Mouse (Mus musculus): ENCODE measurements around the gene Cav2. TPM values are rescaled to one million over a fixed set of nuclear protein-coding genes. Genes with fewer than 3 reads are reported as not detected.
A peak's percentile ranks its signal among the peaks of the same experiment; 100 is the strongest.

Cav2 gene
- polyA plus RNA-seq, 1 experiment from 2014 or later, result 8.1 TPM

- Histone ChIP-seq H3K4me1 (peaks cover 15% of the 10 kb centered on the region; the same call in 1 of the 2 replicates), H3K27ac (no peak overlapping the region), H3K9me3 (replicated peaks) (no peaks in the 10 kb centered on the region), H3K9ac (no peak overlapping the region), H3K36me3 (ENCODE audit: poor library complexity, severe bottlenecking) (no peaks in the 10 kb centered on the region), H3K4me3 (peak overlapping the region; percentile 51), H3K4me2 (peak overlapping the region; percentile 86), H3K27me3 (peaks cover 4% of the 10 kb centered on the region)
- ATAC-seq, result peak; percentile 43; the same call in 1 of the 2 replicates
- 25% methylated on average over 8 of the region's 8 CpGs for WGBS
Measured at GRCm38 (mm10) chr6:17281757-17282092, 740 bp downstream of the Cav2 start.

- 61% methylated on average over 5 of the region's 5 CpGs for WGBS
- no peak for ATAC-seq
- 0 out of 2 replicates have a peak overlapping the region, but pooled peaks have one; percentile 51 for H3K4me3 ChIP-seq
- H3K4me2 ChIP-seq, result peak overlapping the region; percentile 86; the same call in 1 of the 2 replicates
- no peak overlapping the region for H3K9ac ChIP-seq
- H3K27ac ChIP-seq, result no peak overlapping the region
- H3K36me3 ChIP-seq (ENCODE audit: poor library complexity, severe bottlenecking), result no peaks in the 10 kb centered on the region
- peaks cover 4% of the 10 kb centered on the region for H3K27me3 ChIP-seq
- H3K4me1 ChIP-seq, result peaks cover 15% of the 10 kb centered on the region; the same call in 1 of the 2 replicates
- H3K9me3 ChIP-seq (replicated peaks), result no peaks in the 10 kb centered on the region
Measured at GRCm38 (mm10) chr6:17282159-17282558, 1.2 kb downstream of the Cav2 start.

- WGBS, result 83% methylated on average over 3 of the region's 3 CpGs
- H3K4me1 ChIP-seq, result peaks cover 15% of the 10 kb centered on the region; the same call in 1 of the 2 replicates
- H3K9ac ChIP-seq, result no peak overlapping the region
- no peak overlapping the region for H3K4me3 ChIP-seq
- no peak overlapping the region for H3K27ac ChIP-seq
- ATAC-seq, result no peak
- H3K27me3 ChIP-seq, result peaks cover 4% of the 10 kb centered on the region
- no peaks in the 10 kb centered on the region for H3K9me3 ChIP-seq (replicated peaks)
- no peaks in the 10 kb centered on the region for H3K36me3 ChIP-seq (ENCODE audit: poor library complexity, severe bottlenecking)
- H3K4me2 ChIP-seq, result no peak overlapping the region
Measured at GRCm38 (mm10) chr6:17283834-17284233, 2.8 kb downstream of the Cav2 start.

- Histone ChIP-seq H3K27ac (no peak overlapping the region), H3K27me3 (no peaks in the 10 kb centered on the region; the same call in 1 of the 2 replicates), H3K36me3 (ENCODE audit: poor library complexity, severe bottlenecking) (no peaks in the 10 kb centered on the region), H3K9ac (no peak overlapping the region), H3K4me3 (no peak overlapping the region), H3K4me2 (no peak overlapping the region), H3K9me3 (replicated peaks) (no peaks in the 10 kb centered on the region), H3K4me1 (peaks cover 8% of the 10 kb centered on the region; the same call in 1 of the 2 replicates)
- no peak for ATAC-seq
- 79% methylated on average over 4 of the region's 4 CpGs for WGBS
Measured at GRCm38 (mm10) chr6:17286381-17286780, 5.4 kb downstream of the Cav2 start.

GRCm38 (mm10) chr6:17295116-17295515 lies 14.1 kb downstream of the Cav2 start:
- Histone ChIP-seq H3K4me3 (no peak overlapping the region), H3K9me3 (replicated peaks) (no peaks in the 10 kb centered on the region), H3K36me3 (ENCODE audit: poor library complexity, severe bottlenecking) (no peaks in the 10 kb centered on the region), H3K9ac (no peak overlapping the region), H3K27me3 (no peaks in the 10 kb centered on the region), H3K4me2 (no peak overlapping the region), H3K27ac (no peak overlapping the region), H3K4me1 (peaks cover 12% of the 10 kb centered on the region; the same call in 1 of the 2 replicates)
- ATAC-seq, result no peak
- 51% methylated on average over 5 of the region's 5 CpGs for WGBS

- peak within 1 kb of the TSS; percentile 86 for H3K4me2 ChIP-seq
- no peaks in the 10 kb centered on the region for H3K9me3 ChIP-seq (replicated peaks)
- peak within 1 kb of the TSS; percentile 65 for H3K9ac ChIP-seq
- peaks cover 22% of the 10 kb centered on the region for H3K4me1 ChIP-seq
- peak within 1 kb of the TSS; percentile 40; the same call in 1 of the 2 replicates for H3K27ac ChIP-seq
- H3K36me3 ChIP-seq (ENCODE audit: poor library complexity, severe bottlenecking), result no peaks in the 10 kb centered on the region
- H3K27me3 ChIP-seq, result peaks cover 25% of the 10 kb centered on the region
- H3K4me3 ChIP-seq, result peak within 1 kb of the TSS; percentile 47
- peak; percentile 90 for ATAC-seq
- under 1% methylated on average over 26 of the region's 26 CpGs for WGBS
Measured at GRCm38 (mm10) chr6:17305954-17306601, 25.1 kb downstream of the Cav2 start, which contains the start of gene Cav1. Cav1 (plus strand) TSS chr6:17306335.

GRCm38 (mm10) chr6:17306602-17307325 lies 25.8 kb downstream of the Cav2 start:
- ATAC-seq, result peak; percentile 48
- Histone ChIP-seq H3K4me1 (peaks cover 22% of the 10 kb centered on the region), H3K9ac (peak overlapping the region; percentile 65), H3K4me2 (peak overlapping the region; percentile 86), H3K36me3 (ENCODE audit: poor library complexity, severe bottlenecking) (no peaks in the 10 kb centered on the region), H3K9me3 (replicated peaks) (no peaks in the 10 kb centered on the region), H3K27me3 (peaks cover 25% of the 10 kb centered on the region), H3K27ac (peak overlapping the region; percentile 40; the same call in 1 of the 2 replicates), H3K4me3 (peak overlapping the region; percentile 47)
- under 1% methylated on average over 18 of the region's 19 CpGs for WGBS

- Histone ChIP-seq H3K9me3 (replicated peaks) (no peaks in the 10 kb centered on the region), H3K27me3 (peaks cover 25% of the 10 kb centered on the region), H3K4me3 (peak overlapping the region; percentile 47), H3K4me2 (peak overlapping the region; percentile 86), H3K36me3 (ENCODE audit: poor library complexity, severe bottlenecking) (no peaks in the 10 kb centered on the region), H3K4me1 (peaks cover 22% of the 10 kb centered on the region), H3K9ac (peak overlapping the region; percentile 65; the same call in 1 of the 2 replicates), H3K27ac (no peak overlapping the region)
- 2% methylated on average over 31 of the region's 31 CpGs for WGBS
- peak; percentile 77 for ATAC-seq
Measured at GRCm38 (mm10) chr6:17307461-17308115, 26.6 kb downstream of the Cav2 start.

- H3K9me3 ChIP-seq (replicated peaks), result no peaks in the 10 kb centered on the region
- H3K4me3 ChIP-seq, result no peak overlapping the region
- peaks cover 22% of the 10 kb centered on the region for H3K4me1 ChIP-seq
- H3K27me3 ChIP-seq, result peaks cover 25% of the 10 kb centered on the region
- 0 out of 2 replicates have a peak overlapping the region, but pooled peaks have one; percentile 6 for H3K4me2 ChIP-seq
- 49% methylated on average over 2 of the region's 2 CpGs for WGBS
- H3K9ac ChIP-seq, result no peak overlapping the region
- no peak overlapping the region for H3K27ac ChIP-seq
- no peak for ATAC-seq
- no peaks in the 10 kb centered on the region for H3K36me3 ChIP-seq (ENCODE audit: poor library complexity, severe bottlenecking)
Measured at GRCm38 (mm10) chr6:17308661-17309060, 27.7 kb downstream of the Cav2 start.

GRCm38 (mm10) chr6:17309260-17309659 lies 28.3 kb downstream of the Cav2 start:
- WGBS, result 68% methylated on average over 2 of the region's 2 CpGs
- Histone ChIP-seq H3K4me3 (no peak overlapping the region), H3K27me3 (peaks cover 25% of the 10 kb centered on the region), H3K4me2 (no peak overlapping the region), H3K27ac (no peak overlapping the region), H3K4me1 (peaks cover 22% of the 10 kb centered on the region), H3K9ac (no peak overlapping the region), H3K9me3 (replicated peaks) (no peaks in the 10 kb centered on the region), H3K36me3 (ENCODE audit: poor library complexity, severe bottlenecking) (no peaks in the 10 kb centered on the region)
- no peak for ATAC-seq

GRCm38 (mm10) chr6:17314241-17314640 lies 33.3 kb downstream of the Cav2 start:
- peaks cover 4% of the 10 kb centered on the region; the same call in 1 of the 2 replicates for H3K27me3 ChIP-seq
- H3K27ac ChIP-seq, result no peak overlapping the region
- no peak overlapping the region for H3K4me2 ChIP-seq
- H3K9me3 ChIP-seq (replicated peaks), result no peaks in the 10 kb centered on the region
- WGBS, result 83% methylated on average over 2 of the region's 2 CpGs
- no peak for ATAC-seq
- no peak overlapping the region for H3K4me3 ChIP-seq
- peaks cover 9% of the 10 kb centered on the region; the same call in 1 of the 2 replicates for H3K4me1 ChIP-seq
- H3K36me3 ChIP-seq (ENCODE audit: poor library complexity, severe bottlenecking), result no peaks in the 10 kb centered on the region
- no peak overlapping the region for H3K9ac ChIP-seq
